Mouse (Mus musculus): ENCODE results near the gene Fbxw8.

The Fbxw8 gene

GRCm38 (mm10) chr5:118023053-118023452 is 132.2 kb downstream of the Fbxw8 start:
- DNase-seq (ENCODE audit: low spot score in 2 of 2), result no peak

GRCm38 (mm10) chr5:118019905-118020304 is 135.4 kb downstream of the Fbxw8 start:
- DNase-seq (ENCODE audit: low spot score in 2 of 2), result no peak

- DNase-seq (ENCODE audit: low spot score in 2 of 2), result peak in 1 of 2 experiments; percentile 34
Measured at GRCm38 (mm10) chr5:118017527-118017926, 137.7 kb downstream of the Fbxw8 start.

- DNase-seq (ENCODE audit: low spot score in 2 of 2), result no peak
Measured at GRCm38 (mm10) chr5:118015669-118016068, 139.6 kb downstream of the Fbxw8 start.

- DNase-seq (ENCODE audit: low spot score in 2 of 2), result no peak
Measured at GRCm38 (mm10) chr5:118015028-118015427, 140.2 kb downstream of the Fbxw8 start.
